Mouse (Mus musculus): ENCODE measurements around the gene Bod1.

Gene Bod1

GRCm38 (mm10) chr11:31664186-31664585, 7.5 kb downstream of the Bod1 start:
- DNase-seq, result no peak

DNA sequence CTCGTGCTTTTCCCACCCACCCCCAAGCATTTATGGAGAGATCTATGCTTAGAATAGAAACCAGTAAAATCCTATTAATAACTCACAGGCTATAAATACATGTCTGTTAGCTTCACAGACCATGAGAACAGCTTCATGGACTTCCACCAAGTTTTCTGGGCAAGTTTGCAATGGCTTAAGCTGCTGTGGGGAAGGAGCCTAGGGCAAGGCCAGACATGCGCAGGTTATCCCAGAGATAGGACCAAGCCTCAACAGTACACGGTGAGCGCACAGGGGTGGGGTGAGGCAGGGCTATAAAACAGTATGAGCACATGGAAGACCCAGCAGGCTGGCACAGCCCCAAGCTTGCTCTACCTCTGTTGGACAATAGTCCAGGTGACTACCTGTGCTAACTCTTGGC, 8.2 kb downstream of the Bod1 start:
- no peak for DNase-seq

DNA sequence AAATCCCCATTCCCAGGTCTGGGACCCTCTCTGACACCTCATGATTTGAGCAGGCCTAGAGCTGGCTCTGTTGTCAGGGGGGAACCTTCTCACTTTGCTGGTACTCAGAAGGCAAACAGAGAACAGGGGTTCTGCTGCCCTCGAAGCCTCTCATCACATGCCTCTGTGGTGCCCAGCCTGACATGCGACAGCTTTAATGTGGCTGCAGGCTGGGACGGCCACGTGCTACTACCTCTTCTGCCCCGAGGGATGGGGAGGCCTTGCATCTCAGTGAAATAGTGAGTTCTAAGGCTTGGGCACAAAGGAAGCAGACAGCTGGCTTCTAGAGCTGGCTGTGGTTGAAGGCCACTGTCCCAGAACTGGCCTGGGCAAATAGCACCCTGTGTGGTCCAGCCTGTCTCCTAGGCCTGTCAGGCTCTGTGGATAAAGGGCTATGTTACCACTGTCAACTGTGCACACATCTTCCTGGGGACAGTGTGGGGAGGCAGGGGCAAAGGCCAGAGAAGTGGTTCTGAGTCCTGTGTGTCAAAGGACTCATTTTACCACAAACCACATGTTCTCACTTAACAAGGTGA, 8.7 kb downstream of the Bod1 start:
- DNase-seq, result no peak

DNA sequence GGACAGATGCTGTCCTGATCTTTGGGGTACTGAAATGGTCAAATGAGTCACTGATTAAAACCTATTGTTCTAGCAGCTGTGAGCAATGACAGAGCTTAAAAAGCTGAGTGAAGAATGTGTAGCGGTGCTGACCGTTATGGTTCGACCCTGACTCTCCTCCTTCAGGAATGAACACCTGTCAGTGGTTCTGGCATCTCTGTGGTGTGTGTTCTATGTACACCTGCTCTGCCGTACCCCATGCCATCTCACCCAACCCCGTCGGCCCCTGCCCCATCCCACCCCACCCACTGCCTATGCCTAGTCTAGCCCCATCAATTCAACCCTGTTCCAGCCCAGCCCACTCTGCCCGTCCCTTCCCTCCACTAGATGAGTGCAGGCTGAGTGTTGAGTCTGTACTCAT, 9.5 kb downstream of the Bod1 start:
- no peak for DNase-seq

- no peak for DNase-seq
Measured at GRCm38 (mm10) chr11:31657806-31658175, 13.9 kb downstream of the Bod1 start.

DNA sequence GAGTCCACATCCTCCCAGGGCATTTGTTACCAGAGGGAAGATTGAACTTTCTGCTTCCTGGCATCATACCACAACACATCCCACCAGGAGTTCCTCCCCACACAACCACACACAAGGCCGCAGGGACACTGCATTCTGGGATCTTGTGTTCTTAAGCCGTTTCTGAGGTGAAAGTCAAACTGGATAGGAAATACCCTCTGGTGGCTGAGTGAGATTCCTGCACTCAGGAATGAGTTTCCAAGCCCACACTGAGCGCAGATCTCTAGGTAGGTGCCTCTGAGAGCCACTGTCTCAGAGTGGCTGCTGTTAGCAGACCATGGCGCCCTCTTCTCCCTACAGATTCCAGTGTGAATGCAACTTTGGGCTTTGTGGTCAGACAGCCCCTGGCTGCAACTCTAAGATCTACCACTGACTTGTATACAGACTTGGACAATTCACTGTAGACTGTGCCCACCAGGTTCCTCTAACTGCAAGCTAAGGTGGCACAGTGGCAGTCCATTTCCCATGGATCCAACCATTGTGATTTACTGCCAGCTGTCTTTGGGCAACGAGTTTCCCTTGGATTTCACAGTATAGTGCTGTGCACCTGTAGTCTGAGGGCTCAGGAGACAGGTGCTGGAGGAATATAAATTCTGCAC, 14.4 kb downstream of the Bod1 start:
- DNase-seq, result no peak

- DNase-seq, result no peak
Measured at GRCm38 (mm10) chr11:31649507-31649906, 22.2 kb downstream of the Bod1 start.

DNA sequence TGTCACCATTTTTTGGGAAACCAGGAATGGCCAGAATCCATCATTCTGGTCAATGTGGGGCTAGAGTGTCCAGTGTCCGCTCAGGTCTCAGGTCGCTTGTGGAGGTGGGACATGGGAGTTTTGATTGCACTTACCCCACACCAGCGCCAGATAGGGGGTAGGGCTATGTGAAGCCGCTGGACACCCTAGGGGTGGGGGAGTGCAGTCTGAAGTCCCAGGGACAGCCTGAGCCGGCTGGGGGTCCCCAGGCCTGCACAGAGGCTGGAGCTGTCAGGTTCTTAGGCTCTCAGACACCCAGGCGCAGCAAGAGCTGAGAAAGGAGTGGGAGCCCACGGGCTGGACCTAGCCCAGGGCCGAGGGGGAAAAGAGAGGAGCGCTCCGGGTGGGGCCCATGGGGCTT, 24.4 kb downstream of the Bod1 start:
- DNase-seq, result no peak

DNA sequence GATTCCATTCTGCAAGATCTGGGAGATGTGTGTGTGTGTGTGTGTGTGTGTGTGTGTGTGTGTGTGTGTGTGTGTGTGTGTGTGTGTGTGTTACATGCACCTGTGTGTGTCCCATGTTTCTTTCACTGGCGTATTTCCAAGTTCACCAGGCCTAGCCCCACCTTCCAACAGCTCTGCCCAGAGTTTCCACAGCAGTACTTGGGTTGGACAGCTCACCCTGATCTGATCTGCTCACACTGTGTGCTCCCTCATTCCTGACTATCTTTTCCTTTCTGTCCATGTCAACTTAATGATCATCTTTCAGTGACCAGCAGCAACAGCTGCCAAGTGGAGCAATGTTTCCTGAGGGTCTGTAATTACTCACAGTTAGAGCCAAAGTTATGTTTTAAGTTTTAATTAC, 25.1 kb downstream of the Bod1 start:
- no peak for DNase-seq

- DNase-seq, result no peak
Measured at GRCm38 (mm10) chr11:31643120-31643519, 28.6 kb downstream of the Bod1 start.

DNA sequence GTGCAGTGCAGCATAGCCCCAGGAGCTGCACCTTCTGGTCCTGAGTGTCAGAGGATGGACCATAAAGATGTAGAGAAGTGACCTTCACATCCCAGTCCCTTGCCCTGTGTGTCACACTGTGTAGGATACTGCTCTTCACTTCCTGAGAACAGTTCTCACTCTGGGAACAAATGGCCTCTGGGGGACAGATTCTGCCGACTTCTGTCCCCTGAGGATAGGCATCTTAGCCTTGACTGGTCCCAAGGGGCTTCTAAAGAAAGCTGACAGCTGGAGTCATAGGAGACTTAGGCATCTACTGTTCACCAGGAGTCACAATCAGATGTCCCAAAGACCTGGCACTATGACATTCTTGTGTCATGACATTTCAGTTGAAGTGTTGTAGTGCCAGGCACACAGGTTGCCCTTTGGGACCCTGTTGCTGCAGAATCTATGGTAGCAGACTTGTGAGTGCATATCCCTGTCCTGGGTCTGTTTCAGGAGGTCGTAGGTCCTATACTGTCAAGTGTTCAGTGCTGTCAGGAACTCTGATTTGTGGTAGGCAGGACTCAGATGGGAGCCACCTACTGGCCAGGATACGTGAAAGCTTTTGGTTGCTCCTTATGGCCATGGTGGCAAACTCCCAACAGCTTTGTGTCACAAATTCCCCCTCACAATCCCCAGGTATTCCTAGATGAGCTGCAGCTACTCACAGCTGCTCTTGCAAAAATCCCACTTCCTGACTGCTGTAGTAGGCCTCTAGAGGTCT, 30.4 kb downstream of the Bod1 start:
- DNase-seq, result no peak

DNA sequence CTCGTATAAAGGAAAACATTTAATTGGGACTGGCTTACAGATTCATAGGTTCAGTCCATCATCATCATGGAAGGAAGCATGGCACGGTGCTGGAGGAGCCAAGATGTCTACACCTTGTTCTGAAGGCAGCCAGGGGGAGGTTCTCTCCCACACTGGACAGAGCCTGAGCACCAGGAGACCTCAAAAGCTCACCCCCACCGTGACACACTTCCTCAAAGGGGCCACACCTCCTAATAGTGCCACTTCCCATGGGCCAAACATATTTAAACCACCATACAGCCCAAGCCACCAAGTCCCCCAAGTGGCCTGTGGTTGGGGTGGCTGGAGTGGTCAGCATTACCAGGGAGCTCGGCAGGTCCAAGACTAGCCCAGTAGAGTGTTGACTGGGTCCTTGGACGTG, 31.5 kb downstream of the Bod1 start:
- no peak for DNase-seq

GRCm38 (mm10) chr11:31637788-31638373, 33.8 kb downstream of the Bod1 start:
- peak; percentile 43 to 49 for DNase-seq

DNA sequence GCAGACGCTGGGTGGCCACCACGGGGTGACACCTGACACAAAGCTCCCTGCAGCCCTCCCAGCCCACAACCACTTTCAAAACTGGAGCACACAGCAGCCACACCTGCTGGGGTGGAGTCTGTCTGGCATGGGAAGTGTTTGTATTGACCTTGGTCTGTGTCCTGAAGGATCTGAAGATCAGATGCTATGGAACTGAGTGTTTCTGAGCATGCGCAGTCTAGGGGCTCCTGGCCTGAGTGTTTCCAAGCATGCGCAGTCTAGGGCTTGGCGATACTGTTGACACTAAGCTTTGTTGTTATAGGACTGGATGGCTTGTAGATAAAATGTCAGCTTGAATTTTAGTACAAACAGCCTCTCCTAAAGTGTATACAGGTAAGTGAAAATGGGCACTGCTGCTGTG, 43.0 kb downstream of the Bod1 start:
- DNase-seq, result no peak

DNA sequence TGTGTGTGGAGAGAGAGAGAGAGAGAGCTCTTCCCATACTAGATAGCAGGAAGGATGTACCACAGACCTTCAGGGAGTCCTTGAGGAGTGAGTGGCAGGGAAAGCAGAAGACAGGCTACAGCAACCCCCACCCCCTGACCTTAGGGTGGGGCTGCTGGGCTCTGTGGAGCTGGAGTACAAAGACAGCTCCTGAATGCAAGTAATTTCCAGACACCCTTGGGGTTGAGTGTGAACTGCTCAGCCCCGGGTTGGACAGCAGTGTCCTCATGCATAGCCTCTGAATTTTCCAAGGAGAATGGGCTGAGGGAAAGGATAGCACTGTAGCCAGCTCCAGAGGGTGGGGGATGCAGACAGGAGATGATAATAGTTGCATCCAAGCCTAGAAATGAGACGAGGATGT, 50.9 kb downstream of the Bod1 start:
- no peak for DNase-seq

- DNase-seq, result no peak
Measured at GRCm38 (mm10) chr11:31617797-31618196, 53.9 kb downstream of the Bod1 start.

DNA sequence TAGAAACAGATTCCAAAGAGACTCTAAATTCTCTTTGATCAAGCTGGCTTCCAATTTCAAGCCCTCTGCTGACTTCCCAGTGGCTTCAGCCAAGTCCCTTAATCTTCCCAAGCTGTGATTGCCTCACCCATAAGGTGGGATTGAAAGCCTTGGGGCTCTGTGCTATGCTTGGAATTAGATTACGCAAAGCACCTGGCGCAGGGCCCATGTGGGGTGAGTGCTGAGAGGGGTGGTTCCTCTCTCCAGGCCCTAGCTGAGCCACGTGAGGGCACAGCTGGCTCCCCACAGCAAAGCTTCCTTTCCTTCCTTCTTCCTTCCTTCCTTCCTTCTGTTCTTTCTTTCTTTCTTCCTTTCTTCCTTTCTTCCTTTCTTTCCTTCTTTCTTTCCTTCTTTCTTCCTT, 54.4 kb downstream of the Bod1 start:
- no peak for DNase-seq

GRCm38 (mm10) chr11:31616722-31617121, 55.0 kb downstream of the Bod1 start:
- DNase-seq, result no peak
